Mouse (Mus musculus) myocyte (in vitro differentiated cells): Measurements from ENCODE around the gene Ank2. TPM values are rescaled to one million over a fixed set of nuclear protein-coding genes. Genes with fewer than 3 reads are reported as not detected.

Experiments used
- H3K27me3 ChIP-seq: one replicate; pipeline ENCODE4 v1.6.1; 2011; ENCODE audit not compliant: control insufficient read depth, insufficient read depth, insufficient read length
- H3K36me3 ChIP-seq: one replicate; pipeline ENCODE4 v1.6.1; 2011; ENCODE audit not compliant: control insufficient read depth, insufficient read depth
- H3K4me2 ChIP-seq: one replicate; pipeline ENCODE4 v1.6.1; 2011; ENCODE audit warnings: low read depth, control low read depth
- H3K4me3 ChIP-seq: one replicate; pipeline ENCODE4 v1.5.1; 2011; ENCODE audit warnings: mild to moderate bottlenecking, control low read depth, moderate library complexity
- H3K79me2 ChIP-seq: one replicate; pipeline ENCODE4 v1.6.1; 2011; ENCODE audit not compliant: control insufficient read depth, insufficient read depth
- H3ac ChIP-seq: one replicate; pipeline ENCODE4 v1.6.1; 2011; ENCODE audit not compliant: control insufficient read depth, insufficient read length
- CEBPB ChIP-seq: IDR thresholded peaks from 2 replicates; pipeline ENCODE4 v1.6.1; 2011; ENCODE audit warnings: mild to moderate bottlenecking, moderate library complexity; ENCODE audit not compliant: poor library complexity, insufficient read depth, severe bottlenecking
- E2F4 ChIP-seq: IDR thresholded peaks from one replicate; pipeline ENCODE4 v1.6.1; 2011; ENCODE audit warnings: mild to moderate bottlenecking, control low read depth, moderate library complexity; ENCODE audit not compliant: insufficient read depth
- MAX ChIP-seq: IDR thresholded peaks from one replicate; pipeline ENCODE4 v1.6.1; 2011; ENCODE audit warnings: low read depth, mild to moderate bottlenecking, control low read depth
- MYOD1 ChIP-seq, 3 experiments: IDR thresholded peaks; one replicate each; pipeline ENCODE4 v1.6.1; 2011; ENCODE audit warnings: control low read depth in 2 of 3, low read depth in 2 of 3, mild to moderate bottlenecking in 2 of 3, moderate library complexity in 1 of 3; ENCODE audit not compliant: insufficient read length in 2 of 3, control insufficient read depth in 1 of 3
- MYOG ChIP-seq, 3 experiments: IDR thresholded peaks; one replicate each; pipeline ENCODE4 v1.6.1; 2011; ENCODE audit warnings: control low read depth in 2 of 3, low read depth in 2 of 3, mild to moderate bottlenecking in 2 of 3; ENCODE audit not compliant: insufficient read length in 2 of 3, control insufficient read depth in 1 of 3, insufficient read depth in 1 of 3
- POLR2A ChIP-seq: IDR thresholded peaks from one replicate; pipeline ENCODE4 v1.6.1; 2011; ENCODE audit warnings: low read depth, mild to moderate bottlenecking, control low read depth, moderate library complexity; ENCODE audit not compliant: insufficient read length
- POLR2AphosphoS2 ChIP-seq: IDR thresholded peaks from one replicate; pipeline ENCODE4 v1.6.1; 2011; ENCODE audit warnings: low read depth, control low read depth; ENCODE audit not compliant: insufficient read length
- REST ChIP-seq: IDR thresholded peaks from one replicate; pipeline ENCODE4 v1.6.1; 2011; ENCODE audit warnings: mild to moderate bottlenecking, control low read depth, moderate library complexity; ENCODE audit not compliant: insufficient read depth, insufficient read length
- SRF ChIP-seq: IDR thresholded peaks from one replicate; pipeline ENCODE4 v1.6.1; 2011; ENCODE audit warnings: low read depth; ENCODE audit not compliant: control insufficient read depth, insufficient read length
- TCF12 ChIP-seq: IDR thresholded peaks from one replicate; pipeline ENCODE4 v1.6.1; 2011; ENCODE audit warnings: mild to moderate bottlenecking, control low read depth; ENCODE audit not compliant: poor library complexity, insufficient read depth, severe bottlenecking
- TCF3 ChIP-seq: IDR thresholded peaks from one replicate; pipeline ENCODE4 v1.6.1; 2011; ENCODE audit warnings: low read depth, control low read depth; ENCODE audit not compliant: insufficient read length
- USF1 ChIP-seq: IDR thresholded peaks from one replicate; pipeline ENCODE4 v1.6.1; 2011; ENCODE audit warnings: low read depth, mild to moderate bottlenecking, control low read depth, moderate library complexity
- polyA plus RNA-seq: library from polyadenylated mRNA; unstranded; fragments of >200 nt; fragmentation: generic; extraction: Trizol; gene quantifications from one replicate; pipeline ENCODE4 v1.2.1, GENCODE M21; 2012; ENCODE audit warnings: missing spikeins

The Ank2 gene
- polyA plus RNA-seq, 1 experiment, result 20.2 TPM

GRCm38 (mm10) chr3:127101326-127101725 is 397.8 kb downstream of the Ank2 start:
- no peak overlapping the region for H3K4me2 ChIP-seq
- TF ChIP-seq TCF3 (no peak), SRF (no peak), E2F4 (no peak), USF1 (no peak), MAX (no peak)
- H3K79me2 ChIP-seq, result no peaks in the 10 kb centered on the region
- H3K4me3 ChIP-seq, result no peak overlapping the region
- H3K36me3 ChIP-seq, result no peaks in the 10 kb centered on the region
- H3K27me3 ChIP-seq, result no peaks in the 10 kb centered on the region
- H3ac ChIP-seq, result no peak overlapping the region

GRCm38 (mm10) chr3:127097745-127098144 is 401.4 kb downstream of the Ank2 start:
- no peak overlapping the region for H3K4me3 ChIP-seq
- H3ac ChIP-seq, result no peak overlapping the region
- no peak overlapping the region for H3K4me2 ChIP-seq
- no peaks in the 10 kb centered on the region for H3K79me2 ChIP-seq
- H3K27me3 ChIP-seq, result no peaks in the 10 kb centered on the region
- TF ChIP-seq SRF, result no peak
- TF ChIP-seq MYOG (IDR thresholded peaks at IDR 0.05; ENCODE audit: control insufficient read depth in 1 of 3, insufficient read depth in 1 of 3, insufficient read length in 2 of 3, low read depth in 2 of 3), result no peak
- no peak for TF ChIP-seq POLR2AphosphoS2
- no peak for TF ChIP-seq CEBPB
- H3K36me3 ChIP-seq, result no peaks in the 10 kb centered on the region

- no peaks in the 10 kb centered on the region for H3K79me2 ChIP-seq
- no peaks in the 10 kb centered on the region for H3K36me3 ChIP-seq
- H3ac ChIP-seq, result no peak overlapping the region
- no peak overlapping the region for H3K4me2 ChIP-seq
- no peak overlapping the region for H3K4me3 ChIP-seq
- H3K27me3 ChIP-seq, result no peaks in the 10 kb centered on the region
- TF ChIP-seq CEBPB, result no peak
- no peak for TF ChIP-seq REST
- TF ChIP-seq POLR2A, result no peak
- no peak for TF ChIP-seq E2F4
- TF ChIP-seq MAX, result no peak
- TF ChIP-seq POLR2AphosphoS2, result no peak
- no peak for TF ChIP-seq MYOG (IDR thresholded peaks at IDR 0.05; ENCODE audit: control insufficient read depth in 1 of 3, insufficient read depth in 1 of 3, insufficient read length in 2 of 3, low read depth in 2 of 3)
- no peak for TF ChIP-seq TCF12
- TF ChIP-seq TCF3, result no peak
- no peak for TF ChIP-seq MYOD1 (IDR thresholded peaks at IDR 0.05; ENCODE audit: control insufficient read depth in 1 of 3, insufficient read length in 2 of 3, low read depth in 2 of 3)
- TF ChIP-seq SRF, result no peak
- no peak for TF ChIP-seq USF1
Observed at GRCm38 (mm10) chr3:127097106-127097505, 402.0 kb downstream of the Ank2 start.

- Histone ChIP-seq H3K4me3 (no peak overlapping the region), H3K79me2 (no peaks in the 10 kb centered on the region), H3K27me3 (no peaks in the 10 kb centered on the region), H3K4me2 (no peak overlapping the region), H3K36me3 (no peaks in the 10 kb centered on the region), H3ac (no peak overlapping the region)
- TF ChIP-seq TCF3 (no peak), E2F4 (no peak), POLR2A (no peak)
Observed at GRCm38 (mm10) chr3:127093631-127094030, 405.5 kb downstream of the Ank2 start.

GRCm38 (mm10) chr3:127087574-127087973 is 411.6 kb downstream of the Ank2 start:
- no peak for TF ChIP-seq REST
- TF ChIP-seq SRF, result no peak
- no peak for TF ChIP-seq MAX
- no peak for TF ChIP-seq E2F4
- TF ChIP-seq USF1, result no peak
- TF ChIP-seq MYOG (IDR thresholded peaks at IDR 0.05; ENCODE audit: control insufficient read depth in 1 of 3, insufficient read depth in 1 of 3, insufficient read length in 2 of 3, low read depth in 2 of 3), result no peak
- no peak for TF ChIP-seq TCF12
- no peak for TF ChIP-seq TCF3
- TF ChIP-seq POLR2AphosphoS2, result no peak
- no peak for TF ChIP-seq POLR2A
- TF ChIP-seq MYOD1 (IDR thresholded peaks at IDR 0.05; ENCODE audit: control insufficient read depth in 1 of 3, insufficient read length in 2 of 3, low read depth in 2 of 3), result no peak
- TF ChIP-seq CEBPB, result no peak
- H3K79me2 ChIP-seq, result no peaks in the 10 kb centered on the region
- no peaks in the 10 kb centered on the region for H3K36me3 ChIP-seq
- no peak overlapping the region for H3K4me2 ChIP-seq
- H3K27me3 ChIP-seq, result no peaks in the 10 kb centered on the region
- H3K4me3 ChIP-seq, result no peak overlapping the region
- no peak overlapping the region for H3ac ChIP-seq
